Mouse (Mus musculus) left cerebral cortex, adult 2 months (tissue): ENCODE results near the gene Actb. TPM values are rescaled to one million over a fixed set of nuclear protein-coding genes. Genes with fewer than 3 reads are reported as not detected.

ENCODE experiments used
- DNase-seq, 2 experiments: peaks; one replicate each; pipeline ENCODE4 v3.0.0; 2021 to 2022; ENCODE audit warnings: low spot score in 2 of 2, mixed read lengths in 1 of 2; ENCODE audit errors: extremely low spot score in 1 of 2
- H3K27ac ChIP-seq: fragments of 200-600 bp; 2 replicates; pipeline ENCODE4 v1.8.1; 2022
- H3K4me3 ChIP-seq: fragments of 200-600 bp; 2 replicates; pipeline ENCODE4 v1.8.1; 2022
- CTCF ChIP-seq: fragments of 200-600 bp; IDR thresholded peaks from 2 replicates; pipeline ENCODE4 v1.8.1; 2022; ENCODE audit warnings: antibody characterized with exemption, mild to moderate bottlenecking, moderate library complexity
- intact Hi-C: fragments of 180-260 bp; cut with DNase I; formaldehyde crosslinking; loops from one replicate; pipeline ENCODE4 v1.15.1; 2025
- total RNA-seq, 2 experiments: library from RNA; stranded (reverse); gene quantifications; 2 replicates each; pipeline ENCODE4 v1.2.3; 2021

Actb gene
- total RNA-seq, 2 experiments from 2014 or later = 2,227 to 2,233 TPM

GRCm38 (mm10) chr5:142905725-142906531, 626 bp downstream of the Actb start:
- intact Hi-C loops = loop anchor here (1.0 kb wide), 2 partner anchors 23 to 89 kb away; partner anchors contain the start of gene Tnrc18
- TF ChIP-seq CTCF = peak; percentile 97
- H3K27ac ChIP-seq = peak overlapping the region; percentile 100
- H3K4me3 ChIP-seq = peak overlapping the region; percentile 95
- DNase-seq = peak; percentile 99

- intact Hi-C loops = no loop called here
- no peak for DNase-seq
- TF ChIP-seq CTCF = no peak
- H3K27ac ChIP-seq = peak overlapping the region; percentile 100
- peak overlapping the region; percentile 95 for H3K4me3 ChIP-seq
Measured at GRCm38 (mm10) chr5:142905038-142905695, 1.4 kb downstream of the Actb start.

- Histone ChIP-seq H3K4me3 (peak overlapping the region; percentile 95), H3K27ac (peak overlapping the region; percentile 100; the same call in 1 of the 2 replicates)
- intact Hi-C loops = no loop called here
- no peak for DNase-seq
- TF ChIP-seq CTCF = no peak
Measured at GRCm38 (mm10) chr5:142904208-142905037, 2.1 kb downstream of the Actb start.

GRCm38 (mm10) chr5:142903470-142904207, 2.9 kb downstream of the Actb start:
- no peak for TF ChIP-seq CTCF
- Histone ChIP-seq H3K27ac (no peak overlapping the region), H3K4me3 (peak overlapping the region; percentile 95)
- DNase-seq = no peak
- intact Hi-C loops = no loop called here

- intact Hi-C loops = no loop called here
- no peak overlapping the region for H3K4me3 ChIP-seq
- TF ChIP-seq CTCF = no peak; the same call in 1 of the 2 replicates
- DNase-seq = no peak
- no peak overlapping the region for H3K27ac ChIP-seq
Measured at GRCm38 (mm10) chr5:142902506-142903314, 3.8 kb downstream of the Actb start.

- TF ChIP-seq CTCF = no peak
- Histone ChIP-seq H3K27ac (no peak overlapping the region), H3K4me3 (no peak overlapping the region)
- intact Hi-C loops = loop anchor here (2.0 kb wide), 1 partner anchor 61 kb away; no protein-coding TSS in a partner anchor
- DNase-seq = no peak
Measured at GRCm38 (mm10) chr5:142901846-142902505, 4.6 kb downstream of the Actb start.

GRCm38 (mm10) chr5:142901355-142901802, 5.2 kb downstream of the Actb start:
- DNase-seq = no peak
- no peak for TF ChIP-seq CTCF
- Histone ChIP-seq H3K4me3 (no peak overlapping the region), H3K27ac (peak overlapping the region; percentile 61; the same call in 1 of the 2 replicates)
- intact Hi-C loops = loop anchor here (2.0 kb wide), 1 partner anchor 61 kb away; no protein-coding TSS in a partner anchor

- intact Hi-C loops = loop anchor here (2.0 kb wide), 1 partner anchor 62 kb away; no protein-coding TSS in a partner anchor
- Histone ChIP-seq H3K27ac (peak overlapping the region; percentile 61), H3K4me3 (no peak overlapping the region)
- TF ChIP-seq CTCF = no peak
- no peak for DNase-seq
Measured at GRCm38 (mm10) chr5:142900651-142901050, 5.9 kb downstream of the Actb start.

- intact Hi-C loops = loop anchor here (2.0 to 5.0 kb wide), 4 partner anchors 19 to 69 kb away; no protein-coding TSS in a partner anchor
Measured at GRCm38 (mm10) chr5:142899932-142900533, 6.5 kb downstream of the Actb start.

More at GRCm38 (mm10) chr5:142899932-142900533, 6.5 kb downstream of the Actb start:
- Histone ChIP-seq H3K27ac (peak overlapping the region; percentile 83), H3K4me3 (no peak overlapping the region)
- no peak for TF ChIP-seq CTCF
- no peak for DNase-seq
